Mouse (Mus musculus): ENCODE results near the gene Wdr27.

GRCm38 (mm10) chr17:14953452-14953851 lies 10.5 kb upstream of the Wdr27 start:
- no peak for TF ChIP-seq CTCF (IDR thresholded peaks at IDR 0.05; ENCODE audit: borderline replicate concordance, control insufficient read depth, extremely low read depth, insufficient read depth, low read length, poor library complexity)
- no peak for TF ChIP-seq POLR2A (IDR thresholded peaks at IDR 0.05; ENCODE audit: control insufficient read depth, extremely low read depth, insufficient read depth, low read length, poor library complexity)
